Mouse (Mus musculus): ENCODE measurements around the gene Anln.
"Not testable (repeated sequence)": the region's sequence is repeated elsewhere in the genome, so short reads cannot be mapped to it uniquely, and the experiment has no call there.

- not testable (repeated sequence) for TF ChIP-seq POLR2A, CTCF (IDR thresholded peaks at IDR 0.05; ENCODE audit: extremely low read depth, insufficient read depth, low read length)
Observed at GRCm38 (mm10) chr9:22407633-22408032, 18.6 kb upstream of the Anln start.
